Mouse (Mus musculus) CH12.LX (cell line): Measurements from ENCODE around the gene 2810408A11Rik. TPM values are rescaled to one million over a fixed set of nuclear protein-coding genes. Genes with fewer than 3 reads are reported as not detected.
A peak's percentile ranks its signal among the peaks of the same experiment; 100 is the strongest.

Experiments
- DNase-seq: peaks from one replicate; pipeline ENCODE4 v3.0.0-alpha.2; 2013; ENCODE audit errors: extremely low read depth
- H3K27ac ChIP-seq: 2 replicates; pipeline ENCODE4 v1.5.1; 2012; ENCODE audit warnings: low read depth, mild to moderate bottlenecking, control low read depth, moderate library complexity; ENCODE audit not compliant: insufficient read depth
- H3K27me3 ChIP-seq: replicated peaks from 2 replicates; pipeline ENCODE3; 2012; ENCODE audit warnings: inconsistent platforms
- H3K36me3 ChIP-seq, 2 experiments: replicated peaks in 1 of 2; 2 replicates each; pipeline versions ENCODE3 to v1.6.1; 2012; ENCODE audit warnings: inconsistent platforms in 1 of 2, low read length in 1 of 2, mild to moderate bottlenecking in 1 of 2, mixed read lengths in 1 of 2, moderate library complexity in 1 of 2; ENCODE audit not compliant: control insufficient read depth in 1 of 2, insufficient read depth in 1 of 2
- H3K4me1 ChIP-seq, 2 experiments: 2 replicates each; pipeline ENCODE4 v1.6.1; 2012; ENCODE audit warnings: inconsistent platforms in 1 of 2, moderate library complexity in 1 of 2; ENCODE audit not compliant: insufficient read depth in 2 of 2, control insufficient read depth in 1 of 2
- H3K4me2 ChIP-seq: 2 replicates; pipeline ENCODE4 v1.6.1; 2012; ENCODE audit warnings: low read depth, mild to moderate bottlenecking, control low read depth; ENCODE audit not compliant: poor library complexity, insufficient read depth, severe bottlenecking
- H3K4me3 ChIP-seq, 3 experiments: fragments of 150-350 bp in 1 of 3; sonication (generic) in 1 of 3; replicated peaks in 1 of 3; 2 replicates each; pipeline versions ENCODE3 to v1.5.1; 2011 to 2012; ENCODE audit warnings: low read depth in 2 of 3, low read length in 2 of 3, mild to moderate bottlenecking in 2 of 3, moderate library complexity in 2 of 3, control low read depth in 1 of 3, improper control_type of control experiment in 1 of 3, inconsistent platforms in 1 of 3, mixed read lengths in 1 of 3; ENCODE audit not compliant: poor library complexity in 1 of 3
- H3K79me2 ChIP-seq: replicated peaks from 2 replicates; pipeline ENCODE4 v1.6.1; 2012; ENCODE audit warnings: mild to moderate bottlenecking, moderate library complexity; ENCODE audit not compliant: control insufficient read depth, poor library complexity, insufficient read depth, severe bottlenecking; ENCODE audit errors: extremely low read depth
- H3K9ac ChIP-seq: 2 replicates; pipeline ENCODE4 v1.6.1; 2012; ENCODE audit warnings: low read depth, mild to moderate bottlenecking, control low read depth, moderate library complexity; ENCODE audit not compliant: insufficient read depth
- H3K9me3 ChIP-seq: replicated peaks from 2 replicates; pipeline ENCODE3; 2012; ENCODE audit warnings: low read length, inconsistent platforms, mixed read lengths
- BHLHE40 ChIP-seq: IDR thresholded peaks from 2 replicates; pipeline ENCODE4 v1.6.1; 2011; ENCODE audit warnings: mild to moderate bottlenecking, low read depth, low read length, improper control_type of control experiment
- CHD2 ChIP-seq: IDR thresholded peaks from 2 replicates; pipeline ENCODE4 v1.6.1; 2011; ENCODE audit warnings: low read length, improper control_type of control experiment
- CTCF ChIP-seq, 2 experiments: IDR thresholded peaks in 1 of 2; conservative IDR thresholded peaks in 1 of 2; 2 replicates each; pipeline ENCODE4 v1.5.1; 2011 to 2012; ENCODE audit warnings: low read depth in 2 of 2, low read length in 2 of 2, improper control_type of control experiment in 1 of 2, inconsistent platforms in 1 of 2, mild to moderate bottlenecking in 1 of 2, moderate library complexity in 1 of 2
- EP300 ChIP-seq: IDR thresholded peaks from 2 replicates; pipeline ENCODE4 v1.6.1; 2011; ENCODE audit warnings: low read length, improper control_type of control experiment
- GABPA ChIP-seq: IDR thresholded peaks from 2 replicates; pipeline ENCODE4 v1.6.1; 2012; ENCODE audit warnings: low read depth, low read length, improper control_type of control experiment, inconsistent platforms; ENCODE audit not compliant: insufficient replicate concordance
- IRF4 ChIP-seq: IDR thresholded peaks from 2 replicates; pipeline ENCODE4 v1.6.1; 2014; ENCODE audit warnings: low read depth, mild to moderate bottlenecking, inconsistent platforms, low read length, improper control_type of control experiment
- JUN ChIP-seq: IDR thresholded peaks from 2 replicates; pipeline ENCODE4 v1.6.1; 2011; ENCODE audit warnings: low read depth, mild to moderate bottlenecking, low read length, improper control_type of control experiment, moderate library complexity; ENCODE audit not compliant: insufficient read depth
- JUND ChIP-seq: conservative IDR thresholded peaks from 2 replicates; pipeline ENCODE4 v1.6.1; 2011; ENCODE audit warnings: low read depth, low read length, improper control_type of control experiment
- MAFK ChIP-seq: IDR thresholded peaks from 2 replicates; pipeline ENCODE4 v1.6.1; 2011; ENCODE audit warnings: low read length, improper control_type of control experiment; ENCODE audit not compliant: insufficient replicate concordance
- MAX ChIP-seq: IDR thresholded peaks from 2 replicates; pipeline ENCODE4 v1.6.1; 2011; ENCODE audit warnings: low read length, improper control_type of control experiment
- MAZ ChIP-seq: IDR thresholded peaks from 2 replicates; pipeline ENCODE4 v1.6.1; 2012; ENCODE audit warnings: low read depth, mild to moderate bottlenecking, inconsistent platforms, low read length, improper control_type of control experiment, moderate library complexity
- MEF2A ChIP-seq: IDR thresholded peaks from 2 replicates; pipeline ENCODE4 v1.6.1; 2014; ENCODE audit warnings: low read depth, mild to moderate bottlenecking, inconsistent platforms, low read length, improper control_type of control experiment, borderline replicate concordance
- MXI1 ChIP-seq: IDR thresholded peaks from 2 replicates; pipeline ENCODE4 v1.6.1; 2011; ENCODE audit warnings: mild to moderate bottlenecking, low read depth, low read length, improper control_type of control experiment
- MYC ChIP-seq: IDR thresholded peaks from 2 replicates; pipeline ENCODE4 v1.6.1; 2011; ENCODE audit warnings: low read depth, mild to moderate bottlenecking, improper control_type of control experiment, low read length
- NRF1 ChIP-seq: IDR thresholded peaks from 2 replicates; pipeline ENCODE4 v1.6.1; 2014; ENCODE audit warnings: low read depth, mild to moderate bottlenecking, inconsistent platforms, low read length, improper control_type of control experiment, moderate library complexity
- POLR2A ChIP-seq: IDR thresholded peaks from 2 replicates; pipeline ENCODE4 v1.6.1; 2011; ENCODE audit warnings: low read depth, mild to moderate bottlenecking, improper control_type of control experiment, low read length
- POLR2AphosphoS2 ChIP-seq: IDR thresholded peaks from 2 replicates; pipeline ENCODE4 v1.6.1; 2011; ENCODE audit warnings: low read depth, low read length, improper control_type of control experiment
- RAD21 ChIP-seq: IDR thresholded peaks from 2 replicates; pipeline ENCODE4 v1.6.1; 2011; ENCODE audit warnings: low read depth, mild to moderate bottlenecking, low read length, improper control_type of control experiment, moderate library complexity
- RCOR1 ChIP-seq: conservative IDR thresholded peaks from 2 replicates; pipeline ENCODE4 v1.6.1; 2012; ENCODE audit warnings: low read depth, mild to moderate bottlenecking, inconsistent platforms, low read length, improper control_type of control experiment
- SIN3A ChIP-seq: IDR thresholded peaks from 2 replicates; pipeline ENCODE4 v1.6.1; 2012; ENCODE audit warnings: low read length, improper control_type of control experiment, inconsistent platforms
- SMC3 ChIP-seq: IDR thresholded peaks from 2 replicates; pipeline ENCODE4 v1.6.1; 2011; ENCODE audit warnings: low read depth, low read length, improper control_type of control experiment
- TBP ChIP-seq: conservative IDR thresholded peaks from 2 replicates; pipeline ENCODE4 v1.6.1; 2011; ENCODE audit warnings: low read depth, low read length, improper control_type of control experiment
- USF2 ChIP-seq: conservative IDR thresholded peaks from 2 replicates; pipeline ENCODE4 v1.6.1; 2011; ENCODE audit warnings: low read depth, low read length, improper control_type of control experiment
- ZC3H11A ChIP-seq: IDR thresholded peaks from 2 replicates; pipeline ENCODE4 v1.6.1; 2012; ENCODE audit warnings: low read depth, mild to moderate bottlenecking, inconsistent platforms, low read length, improper control_type of control experiment
- ZKSCAN1 ChIP-seq: IDR thresholded peaks from 2 replicates; pipeline ENCODE4 v1.6.1; 2012; ENCODE audit warnings: low read depth, inconsistent platforms, low read length, improper control_type of control experiment, borderline replicate concordance
- dilution Hi-C: fragments of 300-500 bp; cut with MboI; formaldehyde crosslinking; loops from 2 replicates; pipeline ENCODE4 v1.14.3; 2020; ENCODE audit warnings: low sequenced_read_pairs; ENCODE audit not compliant: extremely low pct_unique_long_range_greater_than_20kb, extremely low pct_ligation_motif_present
- in situ Hi-C: fragments of 300-500 bp; cut with MboI; formaldehyde crosslinking; loops from 3 replicates; pipeline ENCODE4 v1.14.3; 2019; ENCODE audit warnings: low sequenced_read_pairs, low pct_ligation_motif_present, low pct_unique_long_range_greater_than_20kb, mixed read lengths
- polyA plus RNA-seq: library from polyadenylated mRNA; unstranded; fragments of >175 nt; gene quantifications from 2 replicates; pipeline ENCODE4 v1.2.1, GENCODE M21; 2012; ENCODE audit warnings: low read depth; ENCODE audit not compliant: insufficient read length
- total RNA-seq, 2 experiments: library from RNA; depleted of rRNA; stranded (reverse); fragments of 300-350 nt in 1 of 2; fragments of >200 nt in 1 of 2; gene quantifications; 2 replicates each; pipeline ENCODE4 v1.2.3; 2012 to 2014

2810408A11Rik gene
- total and polyA plus RNA-seq, 3 experiments = 0.33 to 0.86 (median 0.59) TPM

- no peak for TF ChIP-seq JUND
- TF ChIP-seq SMC3 = peak; percentile 88
- TF ChIP-seq JUN = no peak
- TF ChIP-seq IRF4 = peak; percentile 69
- TF ChIP-seq MAX = peak; percentile 78; the same call in 1 of the 2 replicates
- TF ChIP-seq USF2 = no peak
- no peak for TF ChIP-seq ZKSCAN1
- TF ChIP-seq MXI1 = peak; percentile 66
- no peak for TF ChIP-seq GABPA
- peak; percentile 86 for TF ChIP-seq POLR2A
- TF ChIP-seq ZC3H11A = peak; percentile 10; the same call in 1 of the 2 replicates
- peak; percentile 32; the same call in 1 of the 2 replicates for TF ChIP-seq EP300
- no peak for TF ChIP-seq RCOR1
- TF ChIP-seq MAZ = peak; percentile 89
- peak; percentile 68 for TF ChIP-seq RAD21
- TF ChIP-seq BHLHE40 = peak; percentile 50
Observed at GRCm38 (mm10) chr11:69880853-69881603, 19.8 kb downstream of the 2810408A11Rik start, which contains the start of gene Kctd11 (continued).

- peak overlapping the region; percentile 56 for H3K9ac ChIP-seq
- peaks cover 21 to 62% of the 10 kb centered on the region in 2 experiments for H3K4me1 ChIP-seq
- in situ Hi-C loops = loop anchor here (5.0 kb wide), 1 partner anchor 37 kb away; no protein-coding TSS in a partner anchor
- DNase-seq = peak; percentile 88
- H3K4me3 ChIP-seq = peak overlapping the region; percentile 50 to 74 (median 57)
- peak overlapping the region; percentile 63 for H3K27ac ChIP-seq
- no peaks in the 10 kb centered on the region for H3K27me3 ChIP-seq
- H3K9me3 ChIP-seq = peaks cover 10% of the 10 kb centered on the region
- peak; percentile 64 for TF ChIP-seq RAD21
- TF ChIP-seq NRF1 = no peak
- TF ChIP-seq USF2 = no peak
- TF ChIP-seq IRF4 = peak; percentile 21; the same call in 1 of the 2 replicates
- peak; percentile 93 for TF ChIP-seq SMC3
- TF ChIP-seq CHD2 = peak; percentile 41; the same call in 1 of the 2 replicates
- no peak for TF ChIP-seq POLR2AphosphoS2
- no peak; the same call in 1 of the 2 replicates for TF ChIP-seq JUND
- peak; percentile 89 to 92 for TF ChIP-seq CTCF (conservative IDR thresholded peaks at IDR 0.05 in 1 of 2, IDR thresholded peaks at IDR 0.05 in 1 of 2; ENCODE audit: low read depth in 2 of 2, low read length in 2 of 2)
- TF ChIP-seq MYC = peak; percentile 73
- TF ChIP-seq SIN3A = peak; percentile 62
- no peak for TF ChIP-seq TBP
- peak; percentile 99 for TF ChIP-seq MAFK
- TF ChIP-seq MEF2A = peak; percentile 13; the same call in 1 of the 2 replicates
- no peak for TF ChIP-seq JUN
- H3K4me2 ChIP-seq = peak overlapping the region; percentile 41
- dilution Hi-C loops = no loop called here
- peaks cover 17 to 54% of the 10 kb centered on the region in 2 experiments for H3K36me3 ChIP-seq
- no peaks in the 10 kb centered on the region for H3K79me2 ChIP-seq
Observed at GRCm38 (mm10) chr11:69880506-69880852, 20.3 kb downstream of the 2810408A11Rik start.
